15 mouse cellular contexts compared by ENCODE assay signal in the genomic region with DNA sequence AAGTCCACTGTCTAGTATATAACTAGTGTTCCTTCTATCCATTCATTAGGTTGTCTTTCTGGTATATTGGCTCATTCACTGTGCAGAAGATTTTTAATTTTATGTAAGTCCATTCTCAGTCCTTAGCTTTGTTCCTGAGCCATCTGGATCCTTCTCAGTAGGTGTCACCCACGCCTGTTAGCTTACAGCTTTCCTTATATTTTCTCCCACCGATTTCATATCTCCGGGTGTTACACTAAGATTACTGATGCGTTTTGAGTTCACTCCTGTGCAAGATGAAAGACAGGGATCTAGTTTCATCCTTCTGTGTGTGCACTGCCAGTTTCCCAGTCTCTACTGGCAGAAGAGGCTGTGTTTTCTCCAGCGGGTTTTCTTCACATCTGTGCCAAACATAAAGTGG.
DNase-seq lines count a peak whose midpoint lies in the region.
"Had no signal": no experiment of that assay in that cellular context is flagged by ENCODE, and none has a peak within 500 bp of the region (broad histone marks: within the 10 kb centered on the region; RNA-seq: fewer than 3 reads in every experiment).

No protein-coding gene starts in this region.

- peak; percentile 24 to 46 for DNase-seq in frontal cortex, postnatal 36 days (ENCODE audit: low spot score in 2 of 2)
- DNase-seq in frontal cortex, postnatal 10 days (ENCODE audit: low spot score in 2 of 2): no peak
- DNase-seq in right cerebral cortex, adult 18-20 months: peak; percentile 45
- no peak for DNase-seq in right cerebral cortex, postnatal 4 days
- peak; percentile 9 to 45 for DNase-seq in left cerebral cortex, postnatal 14 days (ENCODE audit: low spot score in 2 of 2)
- DNase-seq in right cerebral cortex, postnatal 36 days (ENCODE audit: low spot score in 2 of 2): peak; percentile 7 to 23
- DNase-seq in urinary bladder, adult 18-20 months (ENCODE audit: low spot score in 2 of 2): no peak
- no peak for DNase-seq in embryo, embryonic 10.5 days (ENCODE audit: low spot score)
- DNase-seq: adrenal gland, postnatal 14 days; cerebellum, adult 2 months; cerebellum, postnatal 10 days; embryo, embryonic 11 days; gastrocnemius, postnatal 10 days; heart, adult 18-20 months; heart, postnatal 14 days had no signal

- intact Hi-C loops in left cerebral cortex, postnatal 14 days (cut with DNase I): no loop called here

Comparison
In these comparisons a context has a peak if more than half of its experiments do, and no peak if none do; other contexts are left out.
1. DNase-seq: peak in frontal cortex, postnatal 36 days (2 of 2), right cerebral cortex, adult 18-20 months (single experiment), left cerebral cortex, postnatal 14 days (2 of 2) and right cerebral cortex, postnatal 36 days (2 of 2); none in frontal cortex, postnatal 10 days (0 of 2), right cerebral cortex, postnatal 4 days (single experiment), urinary bladder, adult 18-20 months (0 of 2) and embryo, embryonic 10.5 days (single experiment).